Comparison of ENCODE assay signal across 8 mouse cellular contexts in the genomic region with DNA sequence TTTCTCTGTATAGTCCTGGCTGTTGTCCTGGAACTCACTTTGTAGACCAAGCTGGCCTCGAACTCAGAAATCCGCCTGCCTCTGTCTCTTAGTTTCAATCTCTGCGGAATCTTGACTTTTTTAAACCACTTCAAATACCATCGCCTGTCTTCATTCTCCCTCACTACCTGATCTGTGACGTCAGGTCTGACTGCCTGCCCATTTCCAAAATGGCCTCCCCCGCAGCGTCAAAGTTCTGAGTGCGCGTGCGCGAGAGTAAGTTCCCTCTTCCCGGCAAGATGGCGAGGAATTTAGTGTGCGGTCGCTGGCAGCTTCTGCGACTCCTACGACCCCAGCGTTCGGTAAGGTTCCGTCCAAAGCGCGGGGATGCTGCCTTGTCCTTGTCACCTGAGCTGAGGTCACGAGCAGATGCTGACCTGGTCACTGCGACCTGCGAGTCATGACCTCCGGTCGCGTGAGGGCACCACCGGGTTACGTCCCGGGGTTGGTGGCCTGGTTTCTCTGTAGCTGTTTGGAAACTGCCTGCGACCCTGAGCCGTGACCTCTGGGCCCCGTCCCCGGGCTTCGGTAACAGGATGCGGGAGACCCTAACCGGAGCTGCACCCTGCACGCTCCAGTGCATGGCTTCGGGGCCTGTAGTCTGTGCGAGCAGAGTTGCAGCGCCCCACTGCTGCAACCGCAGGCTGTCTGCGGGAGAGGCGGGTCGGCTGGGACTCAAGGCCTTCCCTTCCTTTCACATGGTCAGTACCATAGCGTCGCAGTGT. TPM values are rescaled to one million over a fixed set of nuclear protein-coding genes. Genes with fewer than 3 reads are reported as not detected.
DNase-seq lines count a peak whose midpoint lies in the region; ATAC-seq and TF ChIP-seq lines count a peak whose summit lies in the region.

A gene (plus strand): TSS at position 258 of the 764 bp plus-strand sequence.

- TF ChIP-seq CTCF in ES-Bruce4 (IDR thresholded peaks at IDR 0.05; ENCODE audit: low read depth, low read length), result peak; percentile 9

- 0 out of 2 replicates have a peak within 1 kb of the TSS, but pooled peaks have one; percentile 16 for H3K27ac ChIP-seq in ES-Bruce4 (ENCODE audit: insufficient read depth, low read length)
- H3K27ac ChIP-seq in forebrain, embryonic 14.5 days (ENCODE audit: low read depth, low read length), result peak within 1 kb of the TSS; percentile 63
- H3K27ac ChIP-seq in neural tube, embryonic 15.5 days (replicated peaks), result peak within 1 kb of the TSS; percentile 89

- TF ChIP-seq EP300 in ES-Bruce4 (IDR thresholded peaks at IDR 0.05; ENCODE audit: insufficient read depth, low read depth, low read length), result no peak

- peak; percentile 98 for DNase-seq in forebrain, embryonic 14.5 days (ENCODE audit: low spot score)
- DNase-seq in heart, postnatal 14 days, result peak; percentile 95 to 98
- DNase-seq in layer of hippocampus, adult 11-12 months (ENCODE audit: low spot score), result peak; percentile 96
- DNase-seq in lung, adult 18-20 months, result peak; percentile 94 to 96
- DNase-seq in testis, postnatal 14 days (ENCODE audit: low spot score), result peak; percentile 95

- no peaks in the 10 kb centered on the region for H3K4me1 ChIP-seq in ES-Bruce4 (ENCODE audit: control insufficient read depth, insufficient read depth, low read length)
- H3K4me1 ChIP-seq in forebrain, embryonic 14.5 days (ENCODE audit: control insufficient read depth, insufficient read depth, low read length), result peaks cover 8% of the 10 kb centered on the region; the same call in 1 of the 2 replicates
- H3K4me1 ChIP-seq in neural tube, embryonic 15.5 days, result peaks cover 23% of the 10 kb centered on the region

- peak within 1 kb of the TSS; percentile 67 for H3K9ac ChIP-seq in ES-Bruce4 (ENCODE audit: low read depth, poor library complexity, severe bottlenecking)
- H3K9ac ChIP-seq in forebrain, embryonic 14.5 days (ENCODE audit: low read length), result peak within 1 kb of the TSS; percentile 92
- H3K9ac ChIP-seq in neural tube, embryonic 15.5 days (replicated peaks), result peak within 1 kb of the TSS; percentile 94

- H3K36me3 ChIP-seq in ES-Bruce4 (ENCODE audit: control insufficient read depth, insufficient read depth, low read length, poor library complexity, severe bottlenecking), result 0 out of 2 replicates have a peak, but pooled peaks cover 3% of the 10 kb centered on the region
- peaks cover 25% of the 10 kb centered on the region for H3K36me3 ChIP-seq in forebrain, embryonic 14.5 days (ENCODE audit: control insufficient read depth, insufficient read depth, low read length)
- peaks cover 23% of the 10 kb centered on the region for H3K36me3 ChIP-seq in neural tube, embryonic 15.5 days

- TF ChIP-seq POLR2A in ES-Bruce4 (IDR thresholded peaks at IDR 0.05; ENCODE audit: insufficient read depth, low read length), result peak; percentile 44

- intact Hi-C loops in heart, postnatal 14 days (cut with DNase I), result loop anchor here (5.0 kb wide), 4 partner anchors 87 to 123 kb away; a partner anchor contains a TSS

- ATAC-seq in cerebellum, adult (ENCODE audit: insufficient number of reproducible peaks, low FRiP score, low TSS enrichment), result peak; percentile 89
- peak; percentile 93 for ATAC-seq in forebrain, embryonic 14.5 days
- peak; percentile 94 for ATAC-seq in neural tube, embryonic 15.5 days (ENCODE audit: low FRiP score)

- peak within 1 kb of the TSS; percentile 92 for H3K4me3 ChIP-seq in ES-Bruce4 (ENCODE audit: low read depth, low read length)
- peak within 1 kb of the TSS; percentile 93 for H3K4me3 ChIP-seq in forebrain, embryonic 14.5 days (ENCODE audit: low read depth, low read length)
- H3K4me3 ChIP-seq in neural tube, embryonic 15.5 days (replicated peaks), result peak within 1 kb of the TSS; percentile 94

- under 1% methylated on average over 48 of the region's 48 CpGs for WGBS in forebrain, embryonic 14.5 days
- under 1% methylated on average over 48 of the region's 48 CpGs for WGBS in neural tube, embryonic 15.5 days

- no peaks in the 10 kb centered on the region for H3K27me3 ChIP-seq in ES-Bruce4 (ENCODE audit: control insufficient read depth, insufficient read depth, low read length, poor library complexity, severe bottlenecking)
- H3K27me3 ChIP-seq in forebrain, embryonic 14.5 days (replicated peaks; ENCODE audit: control insufficient read depth, insufficient read depth, low read length), result no peaks in the 10 kb centered on the region
- H3K27me3 ChIP-seq in neural tube, embryonic 15.5 days (replicated peaks), result no peaks in the 10 kb centered on the region

- no peaks in the 10 kb centered on the region for H3K9me3 ChIP-seq in ES-Bruce4 (replicated peaks; ENCODE audit: control insufficient read depth, insufficient read depth, low read length, poor library complexity, severe bottlenecking)
- H3K9me3 ChIP-seq in forebrain, embryonic 14.5 days (replicated peaks; ENCODE audit: control insufficient read depth, low read length), result no peaks in the 10 kb centered on the region
- H3K9me3 ChIP-seq in neural tube, embryonic 15.5 days (replicated peaks), result no peaks in the 10 kb centered on the region

- H3K4me2 ChIP-seq in forebrain, embryonic 14.5 days (ENCODE audit: low read length), result peak within 1 kb of the TSS; percentile 75
- peak within 1 kb of the TSS; percentile 72 for H3K4me2 ChIP-seq in neural tube, embryonic 15.5 days

RNA-seq across cellular contexts. Expression of the gene that starts here (rescaled TPM):
- 86.1 and 96.4 TPM in 2 replicates for polyA plus RNA-seq in ES-Bruce4 (2011; ENCODE audit: insufficient read depth, insufficient read length, low read depth, missing spikeins)
- polyA plus RNA-seq in forebrain, embryonic 14.5 days (2014; fragmentation: Nextera tagmentation; extraction: Ambion mirVana), result 47.8 and 59.0 TPM in 2 replicates
- 100 to 1,000 TPM; 116 to 125 TPM for total RNA-seq in heart, postnatal 14 days (2021)
- polyA plus RNA-seq in neural tube, embryonic 15.5 days (2015; fragmentation: Nextera tagmentation; extraction: Ambion mirVana), result 59.6 and 61.3 TPM in 2 replicates

Comparison
In these comparisons a context has a peak if more than half of its experiments do, and no peak if none do; other contexts are left out.
1. Peak in every context shown above with its lines: DNase-seq, ATAC-seq, H3K4me3 ChIP-seq and H3K27ac ChIP-seq.
2. H3K27ac ChIP-seq: peak in every context shown above with its lines; median percentile 89 in neural tube, embryonic 15.5 days; 63 in forebrain, embryonic 14.5 days; 16 in ES-Bruce4.